Mouse (Mus musculus) kidney, postnatal 10 days (tissue): Measurements from ENCODE around the gene Tmem94.

ENCODE experiments used
- DNase-seq: peaks from one replicate; pipeline ENCODE4 v3.0.0; 2021; ENCODE audit warnings: mixed read lengths

Gene Tmem94

GRCm38 (mm10) chr11:115766356-115766943 is 1.2 kb downstream of the Tmem94 start:
- DNase-seq = peak; percentile 49

- peak; percentile 67 for DNase-seq
Observed at GRCm38 (mm10) chr11:115766981-115767380, 1.7 kb downstream of the Tmem94 start.

- DNase-seq = no peak
Observed at GRCm38 (mm10) chr11:115768896-115769295, 3.7 kb downstream of the Tmem94 start.

- DNase-seq = no peak
Observed at GRCm38 (mm10) chr11:115774653-115775052, 9.4 kb downstream of the Tmem94 start.

- DNase-seq = peak; percentile 64
Observed at GRCm38 (mm10) chr11:115775821-115776665, 10.8 kb downstream of the Tmem94 start.

GRCm38 (mm10) chr11:115776954-115777353 is 11.7 kb downstream of the Tmem94 start:
- peak; percentile 14 for DNase-seq

- peak; percentile 32 for DNase-seq
Observed at GRCm38 (mm10) chr11:115777487-115778335, 12.5 kb downstream of the Tmem94 start.

- peak; percentile 94 for DNase-seq
Observed at GRCm38 (mm10) chr11:115779038-115779571, 13.9 kb downstream of the Tmem94 start.

GRCm38 (mm10) chr11:115780141-115781070 is 15.2 kb downstream of the Tmem94 start:
- peak; percentile 70 for DNase-seq

GRCm38 (mm10) chr11:115786473-115786872 is 21.2 kb downstream of the Tmem94 start:
- no peak for DNase-seq

GRCm38 (mm10) chr11:115789787-115790186 is 24.6 kb downstream of the Tmem94 start:
- no peak for DNase-seq

- DNase-seq = no peak
Observed at GRCm38 (mm10) chr11:115791919-115792318, 26.7 kb downstream of the Tmem94 start.

GRCm38 (mm10) chr11:115792353-115792752 is 27.1 kb downstream of the Tmem94 start:
- DNase-seq = no peak

GRCm38 (mm10) chr11:115796898-115797297 is 31.7 kb downstream of the Tmem94 start:
- peak; percentile 61 for DNase-seq

- no peak for DNase-seq
Observed at GRCm38 (mm10) chr11:115797665-115798064, 32.4 kb downstream of the Tmem94 start.

GRCm38 (mm10) chr11:115800981-115801380 is 35.7 kb downstream of the Tmem94 start:
- DNase-seq = no peak

- DNase-seq = peak; percentile 57
Observed at GRCm38 (mm10) chr11:115803072-115803709, 38.0 kb downstream of the Tmem94 start.

- DNase-seq = no peak
Observed at GRCm38 (mm10) chr11:115805005-115805404, 39.8 kb downstream of the Tmem94 start.

- DNase-seq = no peak
Observed at GRCm38 (mm10) chr11:115806154-115806553, 40.9 kb downstream of the Tmem94 start.

GRCm38 (mm10) chr11:115807306-115807705 is 42.1 kb downstream of the Tmem94 start:
- no peak for DNase-seq

- no peak for DNase-seq
Observed at GRCm38 (mm10) chr11:115807971-115808370, 42.7 kb downstream of the Tmem94 start.
